Mouse (Mus musculus): ENCODE measurements around the gene Galnt3.

Gene Galnt3

GRCm38 (mm10) chr2:66107864-66108514 is 16.8 kb downstream of the Galnt3 start:
- no peak for DNase-seq (ENCODE audit: low spot score in 2 of 2)

- DNase-seq (ENCODE audit: low spot score in 2 of 2): no peak
These were observed 20.9 kb downstream of the Galnt3 start for GRCm38 (mm10) chr2:66103740-66104436.

- DNase-seq (ENCODE audit: low spot score in 2 of 2): no peak
These were observed 23.0 kb downstream of the Galnt3 start for GRCm38 (mm10) chr2:66101686-66102304.

GRCm38 (mm10) chr2:66100671-66101351 is 24.0 kb downstream of the Galnt3 start:
- no peak for DNase-seq (ENCODE audit: low spot score in 2 of 2)

- no peak for DNase-seq (ENCODE audit: low spot score in 2 of 2)
These were observed 24.6 kb downstream of the Galnt3 start for GRCm38 (mm10) chr2:66100239-66100638.

GRCm38 (mm10) chr2:66094622-66095181 is 30.1 kb downstream of the Galnt3 start:
- no peak for DNase-seq (ENCODE audit: low spot score in 2 of 2)

- DNase-seq (ENCODE audit: low spot score in 2 of 2): no peak
These were observed 33.5 kb downstream of the Galnt3 start for GRCm38 (mm10) chr2:66091296-66091695.

GRCm38 (mm10) chr2:66081876-66082275 is 42.9 kb downstream of the Galnt3 start:
- no peak for DNase-seq (ENCODE audit: low spot score in 2 of 2)

GRCm38 (mm10) chr2:66080731-66081130 is 44.1 kb downstream of the Galnt3 start:
- DNase-seq (ENCODE audit: low spot score in 2 of 2): no peak

- no peak for DNase-seq (ENCODE audit: low spot score in 2 of 2)
These were observed 55.3 kb downstream of the Galnt3 start for GRCm38 (mm10) chr2:66069454-66069853.

- DNase-seq (ENCODE audit: low spot score in 2 of 2): no peak
These were observed 61.5 kb downstream of the Galnt3 start for GRCm38 (mm10) chr2:66063291-66063690.

GRCm38 (mm10) chr2:66044405-66045089 is 80.2 kb downstream of the Galnt3 start:
- no peak for DNase-seq (ENCODE audit: low spot score in 2 of 2)

GRCm38 (mm10) chr2:66043441-66044404 is 81.1 kb downstream of the Galnt3 start:
- DNase-seq (ENCODE audit: low spot score in 2 of 2): no peak

GRCm38 (mm10) chr2:66041917-66042419 is 82.8 kb downstream of the Galnt3 start:
- DNase-seq (ENCODE audit: low spot score in 2 of 2): no peak

- DNase-seq (ENCODE audit: low spot score in 2 of 2): no peak
These were observed 83.4 kb downstream of the Galnt3 start for GRCm38 (mm10) chr2:66041203-66041916.

- no peak for DNase-seq (ENCODE audit: low spot score in 2 of 2)
These were observed 84.2 kb downstream of the Galnt3 start for GRCm38 (mm10) chr2:66040611-66041010.

- DNase-seq (ENCODE audit: low spot score in 2 of 2): no peak
These were observed 89.7 kb downstream of the Galnt3 start for GRCm38 (mm10) chr2:66034907-66035679.
